Mouse (Mus musculus): ENCODE measurements around the gene Baiap2. TPM values are rescaled to one million over a fixed set of nuclear protein-coding genes. Genes with fewer than 3 reads are reported as not detected.
A peak's percentile ranks its signal among the peaks of the same experiment; 100 is the strongest.

Gene Baiap2
- polyA plus RNA-seq, 1 experiment from 2014 or later = 4.2 TPM

DNA sequence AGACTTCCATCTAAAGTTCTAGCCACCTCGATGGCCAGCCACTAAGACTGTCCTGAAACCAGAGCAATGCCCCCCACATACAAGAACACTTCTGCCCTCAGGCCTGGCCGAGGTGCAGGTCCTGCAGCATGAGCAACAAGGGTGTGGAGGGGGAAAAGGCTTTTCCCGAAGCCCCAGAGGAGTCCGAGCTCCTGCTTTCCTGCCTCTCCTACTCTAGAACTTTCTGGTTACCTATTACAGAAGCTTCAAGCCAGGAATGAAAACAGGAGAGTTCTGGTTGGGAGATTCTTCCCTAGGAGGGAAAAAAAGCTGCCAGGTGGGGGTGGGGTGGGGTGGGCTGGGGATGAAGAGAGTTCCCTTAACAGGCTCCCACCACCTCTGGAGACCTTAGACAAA is 2.9 kb upstream of the Baiap2 start:
- no peak for ATAC-seq
- 67% methylated on average over 4 of the region's 4 CpGs for WGBS
- no peak overlapping the region for H3K4me3 ChIP-seq (ENCODE audit: low read depth, low read length)
- no peaks in the 10 kb centered on the region for H3K27me3 ChIP-seq (replicated peaks; ENCODE audit: control insufficient read depth, insufficient read depth, low read length)
- no peaks in the 10 kb centered on the region for H3K36me3 ChIP-seq (ENCODE audit: control insufficient read depth, insufficient read depth)
- TF ChIP-seq CTCF (IDR thresholded peaks at IDR 0.05; ENCODE audit: low read depth) = no peak
- no peak overlapping the region for H3K27ac ChIP-seq (ENCODE audit: low read depth, low read length)
- 0 out of 2 replicates have a peak overlapping the region, but pooled peaks have one; percentile 4 for H3K9ac ChIP-seq (ENCODE audit: low read depth, low read length)
- peaks cover 24% of the 10 kb centered on the region for H3K4me1 ChIP-seq (replicated peaks; ENCODE audit: control insufficient read depth, insufficient read depth, low read length)
- 0 out of 2 replicates have a peak overlapping the region, but pooled peaks have one; percentile 4 for H3K4me2 ChIP-seq (replicated peaks; ENCODE audit: low read depth)
- no peaks in the 10 kb centered on the region for H3K9me3 ChIP-seq (ENCODE audit: control insufficient read depth)

DNA sequence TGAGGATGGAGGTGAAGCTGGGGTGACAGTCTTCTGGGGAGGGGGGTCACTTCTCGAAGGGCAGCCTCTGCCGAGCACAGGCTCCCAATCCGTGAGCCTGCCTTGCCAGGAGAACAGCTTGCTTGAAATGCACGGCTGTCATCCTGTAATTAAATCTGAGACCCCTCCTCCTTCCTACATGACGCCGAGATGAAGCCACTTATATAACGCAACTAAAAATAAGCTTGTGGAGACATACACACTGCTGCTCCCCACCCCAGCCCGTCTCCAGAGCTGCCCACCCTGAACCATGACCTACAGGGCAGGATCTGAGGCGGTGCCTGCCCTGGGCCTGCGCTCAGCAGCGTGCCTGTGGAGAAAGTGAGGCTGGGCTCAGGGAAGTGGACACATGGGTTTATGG is 2.4 kb upstream of the Baiap2 start:
- no peak overlapping the region for H3K27ac ChIP-seq (ENCODE audit: low read depth, low read length)
- H3K9me3 ChIP-seq (ENCODE audit: control insufficient read depth) = no peaks in the 10 kb centered on the region
- ATAC-seq = no peak
- no peaks in the 10 kb centered on the region for H3K27me3 ChIP-seq (replicated peaks; ENCODE audit: control insufficient read depth, insufficient read depth, low read length)
- H3K9ac ChIP-seq (ENCODE audit: low read depth, low read length) = no peak overlapping the region
- H3K4me3 ChIP-seq (ENCODE audit: low read depth, low read length) = no peak overlapping the region
- WGBS = 69% methylated on average over 11 of the region's 11 CpGs
- TF ChIP-seq CTCF (IDR thresholded peaks at IDR 0.05; ENCODE audit: low read depth) = no peak
- H3K4me2 ChIP-seq (replicated peaks; ENCODE audit: low read depth) = no peak overlapping the region
- H3K4me1 ChIP-seq (replicated peaks; ENCODE audit: control insufficient read depth, insufficient read depth, low read length) = peaks cover 28% of the 10 kb centered on the region
- no peaks in the 10 kb centered on the region for H3K36me3 ChIP-seq (ENCODE audit: control insufficient read depth, insufficient read depth)

DNA sequence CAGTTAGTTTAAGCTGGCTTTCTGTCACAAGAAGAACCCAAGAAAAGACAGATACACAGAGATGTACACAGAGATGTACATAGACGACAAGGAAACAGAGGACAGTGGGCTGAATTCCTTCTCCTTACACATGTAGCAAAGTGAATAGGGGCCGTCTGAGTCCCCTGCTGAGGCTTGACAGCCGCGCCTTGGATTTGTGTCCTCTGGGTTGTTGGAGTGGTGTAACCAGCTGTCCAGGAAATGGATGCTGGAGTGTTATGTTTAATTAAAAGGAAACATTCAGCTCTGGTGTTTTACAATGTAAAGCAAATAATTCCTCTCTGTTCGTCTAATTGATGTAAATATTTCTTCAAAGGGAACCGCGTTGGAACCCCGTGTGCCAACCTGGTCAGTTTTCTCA is 769 bp upstream of the Baiap2 start:
- Histone ChIP-seq H3K4me3 (ENCODE audit: low read depth, low read length) (peak overlapping the region; percentile 73), H3K4me2 (replicated peaks; ENCODE audit: low read depth) (peak overlapping the region; percentile 99), H3K36me3 (ENCODE audit: control insufficient read depth, insufficient read depth) (no peaks in the 10 kb centered on the region), H3K27me3 (replicated peaks; ENCODE audit: control insufficient read depth, insufficient read depth, low read length) (no peaks in the 10 kb centered on the region), H3K27ac (ENCODE audit: low read depth, low read length) (peak overlapping the region; percentile 70; the same call in 1 of the 2 replicates), H3K9me3 (ENCODE audit: control insufficient read depth) (no peaks in the 10 kb centered on the region), H3K4me1 (replicated peaks; ENCODE audit: control insufficient read depth, insufficient read depth, low read length) (peaks cover 32% of the 10 kb centered on the region), H3K9ac (ENCODE audit: low read depth, low read length) (no peak overlapping the region)
- WGBS = 11% methylated on average over 8 of the region's 8 CpGs
- no peak for TF ChIP-seq CTCF (IDR thresholded peaks at IDR 0.05; ENCODE audit: low read depth)
- no peak for ATAC-seq

DNA sequence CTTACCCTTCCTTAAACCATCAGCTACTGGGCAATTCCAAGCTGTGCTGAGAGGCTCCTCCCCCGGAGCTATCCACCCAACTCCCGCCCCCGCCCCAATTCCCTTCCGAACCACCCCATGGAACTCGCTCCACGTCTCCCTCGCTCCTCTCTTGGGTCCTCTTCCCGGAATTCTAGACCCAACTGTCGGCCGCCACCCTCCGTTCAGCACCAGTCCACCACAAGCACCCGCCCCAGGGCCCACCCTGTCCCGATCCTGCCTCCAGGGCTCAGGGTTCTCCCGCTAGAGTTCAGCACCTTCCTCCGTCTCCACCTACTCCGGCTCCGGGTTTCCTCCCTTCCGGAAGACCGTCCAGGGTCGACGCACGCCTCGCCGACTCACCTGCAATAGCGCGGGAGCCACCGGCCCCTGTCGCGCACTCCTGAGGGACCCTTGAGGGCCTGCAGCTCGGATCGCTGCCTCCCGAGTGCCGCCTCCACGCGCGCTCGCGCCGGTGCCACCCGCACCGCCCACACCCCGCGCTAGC is 299 bp upstream of the Baiap2 start:
- Histone ChIP-seq H3K27ac (ENCODE audit: low read depth, low read length) (peak overlapping the region; percentile 70), H3K4me3 (ENCODE audit: low read depth, low read length) (peak overlapping the region; percentile 73), H3K4me2 (replicated peaks; ENCODE audit: low read depth) (peak overlapping the region; percentile 99), H3K4me1 (replicated peaks; ENCODE audit: control insufficient read depth, insufficient read depth, low read length) (peaks cover 32% of the 10 kb centered on the region), H3K27me3 (replicated peaks; ENCODE audit: control insufficient read depth, insufficient read depth, low read length) (no peaks in the 10 kb centered on the region), H3K36me3 (ENCODE audit: control insufficient read depth, insufficient read depth) (no peaks in the 10 kb centered on the region), H3K9me3 (ENCODE audit: control insufficient read depth) (no peaks in the 10 kb centered on the region), H3K9ac (ENCODE audit: low read depth, low read length) (peak overlapping the region; percentile 60)
- no peak for TF ChIP-seq CTCF (IDR thresholded peaks at IDR 0.05; ENCODE audit: low read depth)
- ATAC-seq = peak; percentile 55
- under 1% methylated on average over 41 of the region's 43 CpGs for whole genome bisulfite sequencing

DNA sequence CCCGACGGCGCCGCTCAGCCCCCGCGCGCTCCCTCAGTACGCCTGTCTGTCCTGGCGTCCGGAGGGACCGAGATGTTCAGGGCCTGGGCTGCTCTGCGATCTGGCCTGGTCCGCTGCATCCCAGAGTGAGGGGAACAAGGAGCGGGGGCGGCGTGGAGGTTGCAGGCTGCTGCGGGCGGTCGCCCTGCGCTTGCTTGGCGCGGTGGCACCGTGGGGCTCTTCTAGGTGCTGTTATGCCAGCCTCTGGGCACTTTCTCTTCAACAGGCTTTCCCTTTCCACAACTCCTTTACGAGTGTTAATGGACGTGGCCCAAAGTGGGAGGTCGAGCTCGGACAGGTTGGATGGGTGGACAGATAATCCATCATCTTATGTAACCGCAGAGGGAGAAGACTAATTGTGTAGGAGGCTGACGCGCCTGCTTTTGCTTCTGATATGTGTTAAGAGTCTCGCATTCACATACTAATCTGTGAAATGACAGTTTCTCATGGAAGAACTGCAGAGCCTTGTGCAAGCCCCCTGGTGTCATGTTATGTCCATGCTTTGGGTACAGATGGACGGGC is 945 bp downstream of the Baiap2 start:
- ATAC-seq = no peak
- H3K9ac ChIP-seq (ENCODE audit: low read depth, low read length) = peak overlapping the region; percentile 76
- TF ChIP-seq CTCF (IDR thresholded peaks at IDR 0.05; ENCODE audit: low read depth) = peak; percentile 38
- H3K4me2 ChIP-seq (replicated peaks; ENCODE audit: low read depth) = peak overlapping the region; percentile 99
- no peaks in the 10 kb centered on the region for H3K36me3 ChIP-seq (ENCODE audit: control insufficient read depth, insufficient read depth)
- peak overlapping the region; percentile 73 for H3K4me3 ChIP-seq (ENCODE audit: low read depth, low read length)
- no peak overlapping the region for H3K27ac ChIP-seq (ENCODE audit: low read depth, low read length)
- no peaks in the 10 kb centered on the region for H3K9me3 ChIP-seq (ENCODE audit: control insufficient read depth)
- H3K27me3 ChIP-seq (replicated peaks; ENCODE audit: control insufficient read depth, insufficient read depth, low read length) = no peaks in the 10 kb centered on the region
- 8% methylated on average over 32 of the region's 32 CpGs for WGBS
- peaks cover 23% of the 10 kb centered on the region for H3K4me1 ChIP-seq (replicated peaks; ENCODE audit: control insufficient read depth, insufficient read depth, low read length)

DNA sequence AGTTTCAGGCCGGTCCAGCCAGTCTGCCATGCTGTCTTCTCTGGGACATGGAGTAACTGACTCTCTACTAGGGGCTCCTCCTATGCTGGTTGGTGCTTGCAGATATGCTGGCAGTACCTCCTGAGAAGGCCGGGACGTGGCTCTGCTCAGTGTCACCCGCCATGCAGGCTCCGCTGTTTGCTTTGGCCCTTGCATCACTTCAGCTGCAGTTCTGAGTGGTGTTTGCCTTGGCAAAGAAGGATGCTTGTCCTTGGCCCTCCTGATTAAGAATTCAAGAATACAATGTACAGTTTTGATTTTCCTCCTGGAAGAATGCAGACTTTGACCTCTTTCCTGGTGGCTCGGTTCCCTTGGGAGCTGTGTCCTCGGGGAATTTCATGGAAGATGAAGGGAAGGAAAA is 2.8 kb downstream of the Baiap2 start:
- Histone ChIP-seq H3K36me3 (ENCODE audit: control insufficient read depth, insufficient read depth) (no peaks in the 10 kb centered on the region), H3K9me3 (ENCODE audit: control insufficient read depth) (no peaks in the 10 kb centered on the region), H3K27ac (ENCODE audit: low read depth, low read length) (no peak overlapping the region), H3K4me2 (replicated peaks; ENCODE audit: low read depth) (no peak overlapping the region), H3K4me1 (replicated peaks; ENCODE audit: control insufficient read depth, insufficient read depth, low read length) (peaks cover 16% of the 10 kb centered on the region), H3K9ac (ENCODE audit: low read depth, low read length) (no peak overlapping the region), H3K27me3 (replicated peaks; ENCODE audit: control insufficient read depth, insufficient read depth, low read length) (no peaks in the 10 kb centered on the region), H3K4me3 (ENCODE audit: low read depth, low read length) (no peak overlapping the region)
- ATAC-seq = no peak
- TF ChIP-seq CTCF (IDR thresholded peaks at IDR 0.05; ENCODE audit: low read depth) = no peak
- 59% methylated on average over 7 of the region's 7 CpGs for WGBS
